25 mouse cellular contexts compared by ENCODE assay signal in the genomic region with DNA sequence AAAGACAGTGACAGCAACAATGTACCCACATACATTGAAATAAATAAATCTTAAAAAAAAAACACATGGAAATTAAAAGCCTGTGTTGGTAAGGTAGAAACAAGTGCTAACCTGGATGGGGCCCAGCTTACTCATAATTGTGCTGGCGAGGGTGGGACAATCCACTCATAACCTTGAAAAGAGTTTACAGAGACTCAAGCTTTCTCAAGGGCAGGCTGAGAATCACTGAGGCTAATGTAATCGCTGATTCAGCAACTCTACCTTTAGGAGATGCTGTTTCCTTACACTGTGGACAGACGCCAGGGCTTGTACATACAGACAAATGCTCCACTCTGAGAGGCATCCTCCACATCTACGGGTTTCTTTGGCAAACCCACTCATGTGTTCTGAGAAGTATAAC. TPM values are rescaled to one million over a fixed set of nuclear protein-coding genes. Genes with fewer than 3 reads are reported as not detected.
DNase-seq lines count a peak whose midpoint lies in the region; ATAC-seq and TF ChIP-seq lines count a peak whose summit lies in the region.
"Had no signal": no experiment of that assay in that cellular context is flagged by ENCODE, and none has a peak within 500 bp of the region (broad histone marks: within the 10 kb centered on the region; RNA-seq: fewer than 3 reads in every experiment).

No protein-coding gene starts in this region.

- no peak for ATAC-seq in liver, postnatal 0 days
- ATAC-seq: forebrain, embryonic 14.5 days; inflammation-experienced regulatory T-cells, adult 6 months had no signal

- no peak for TF ChIP-seq EP300 in liver, postnatal 0 days (IDR thresholded peaks at IDR 0.05; ENCODE audit: low read depth)

- WGBS in liver, adult 2 months, result 68% methylated on average over 4 of the region's 4 CpGs
- WGBS in liver, postnatal 0 days (ENCODE audit: insufficient replicate concordance), result 80% methylated on average over 4 of the region's 4 CpGs

- no peak overlapping the region for H3K4me3 ChIP-seq in liver, adult 2 months (ENCODE audit: insufficient read depth, low read depth, low read length)
- no peak overlapping the region for H3K4me3 ChIP-seq in liver, postnatal 0 days (ENCODE audit: low read depth, low read length)
- H3K4me3 ChIP-seq: embryonic facial prominence, embryonic 15.5 days; erythroblast, embryonic 14.5 days; forebrain, embryonic 10.5 days; heart, embryonic 10.5 days; hindbrain, embryonic 15.5 days had no signal

- peaks cover 27% of the 10 kb centered on the region; the same call in 1 of the 2 replicates for H3K79me2 ChIP-seq in liver, adult 2 months (ENCODE audit: control insufficient read depth, insufficient read depth, low read length)

- intact Hi-C loops in left cerebral cortex, postnatal 25 days (cut with DNase I), result no loop called here

- H3K36me3 ChIP-seq in liver, adult 2 months (ENCODE audit: control insufficient read depth, insufficient read depth, low read length), result peaks cover 2% of the 10 kb centered on the region; the same call in 1 of the 2 replicates
- H3K36me3 ChIP-seq in liver, postnatal 0 days (replicated peaks; ENCODE audit: insufficient read depth, low read length), result no peaks in the 10 kb centered on the region
- H3K36me3 ChIP-seq: embryonic facial prominence, embryonic 15.5 days; forebrain, embryonic 10.5 days; heart, embryonic 10.5 days; hindbrain, embryonic 15.5 days had no signal

- no peak overlapping the region for H3K9ac ChIP-seq in liver, adult 2 months (ENCODE audit: low read depth, low read length)
- no peak overlapping the region; the same call in 1 of the 2 replicates for H3K9ac ChIP-seq in liver, postnatal 0 days (replicated peaks)
- H3K9ac ChIP-seq: embryonic facial prominence, embryonic 15.5 days; hindbrain, embryonic 15.5 days had no signal

- no peak for TF ChIP-seq CTCF in liver, adult 2 months (IDR thresholded peaks at IDR 0.05; ENCODE audit: low read depth, low read length)
- TF ChIP-seq CTCF in liver, postnatal 0 days (IDR thresholded peaks at IDR 0.05; ENCODE audit: low read depth), result no peak

- H3K4me1 ChIP-seq in liver, adult 2 months (ENCODE audit: control insufficient read depth, insufficient read depth, low read length), result peaks cover 16% of the 10 kb centered on the region
- H3K4me1 ChIP-seq in liver, postnatal 0 days (ENCODE audit: insufficient read depth), result peaks cover 7% of the 10 kb centered on the region; the same call in 1 of the 2 replicates
- H3K4me1 ChIP-seq: embryonic facial prominence, embryonic 15.5 days had no signal

- no peak for TF ChIP-seq POLR2A in liver, adult 2 months (IDR thresholded peaks at IDR 0.05; ENCODE audit: extremely low read depth, insufficient read depth, low read length)

- no peaks in the 10 kb centered on the region for H3K27me3 ChIP-seq in liver, adult 2 months (ENCODE audit: control insufficient read depth, insufficient read depth, low read length)
- H3K27me3 ChIP-seq in liver, postnatal 0 days (ENCODE audit: insufficient read depth, low read length), result no peaks in the 10 kb centered on the region
- H3K27me3 ChIP-seq: embryonic facial prominence, embryonic 15.5 days; hindbrain, embryonic 15.5 days had no signal

- no peaks in the 10 kb centered on the region for H3K9me3 ChIP-seq in liver, postnatal 0 days (ENCODE audit: low read length)
- H3K9me3 ChIP-seq: embryonic facial prominence, embryonic 15.5 days; forebrain, embryonic 10.5 days; heart, embryonic 10.5 days; hindbrain, embryonic 15.5 days had no signal

- no peak overlapping the region for H3K4me2 ChIP-seq in liver, postnatal 0 days (ENCODE audit: low read depth, low read length)
- H3K4me2 ChIP-seq: embryonic facial prominence, embryonic 15.5 days; hindbrain, embryonic 15.5 days had no signal

- 0 out of 2 replicates have a peak overlapping the region, but pooled peaks have one; percentile 2 for H3K27ac ChIP-seq in liver, adult 2 months (replicated peaks; ENCODE audit: insufficient read depth, low read depth, low read length)
- H3K27ac ChIP-seq in liver, postnatal 0 days (ENCODE audit: low read depth), result no peak overlapping the region
- H3K27ac ChIP-seq: embryonic facial prominence, embryonic 15.5 days; forebrain, embryonic 10.5 days; heart, embryonic 10.5 days; hindbrain, embryonic 15.5 days had no signal

- DNase-seq in adrenal gland, adult 2 months, result peak; percentile 65
- DNase-seq in adrenal gland, adult 8-10 months, result no peak
- DNase-seq in liver, adult 2 months (ENCODE audit: extremely low read depth, low read depth, low spot score), result no peak
- no peak for DNase-seq in liver, postnatal 0 days
- DNase-seq in adrenal gland, postnatal 14 days, result peak; percentile 37
- DNase-seq in testis, postnatal 10 days (ENCODE audit: low spot score), result no peak
- DNase-seq in left cerebral cortex, postnatal 25 days (ENCODE audit: low spot score in 2 of 2), result no peak
- DNase-seq: cerebellum, adult 11 months; cerebellum, adult 8-10 months; cerebellum, postnatal 14 days; embryo, embryonic 11 days; gastrocnemius, postnatal 10 days; heart, adult 18-20 months; heart, postnatal 10 days; heart, postnatal 4 days; kidney, adult 11 months had no signal

RNA-seq across cellular contexts. Expression of a gene that starts 2.7 kb away (rescaled TPM):
- 10 to 100 TPM; 28.1 to 35.4 TPM for total RNA-seq in adrenal gland, adult 2 months (2021)
- 242 and 243 TPM in 2 replicates for polyA plus RNA-seq in adrenal gland, adult 2 months (2012; rRNA removed)
- total RNA-seq in adrenal gland, adult 8-10 months (2022), result 10 to 100 TPM; 29.4 to 48.6 (median 37.2) TPM
- 78.4 and 98.6 TPM in 2 replicates for total RNA-seq in liver, adult 2 months (2014; rRNA removed)
- polyA plus RNA-seq in liver, adult 2 months (2012; rRNA removed), result 94.9 and 120 TPM in 2 replicates
- polyA plus RNA-seq in liver, postnatal 0 days (2015; fragmentation: Nextera tagmentation; extraction: Ambion mirVana), result 35.6 and 38.4 TPM in 2 replicates
- 27.6 and 27.9 TPM in 2 replicates for total RNA-seq in adrenal gland, postnatal 14 days (2021)
- 10 to 100 TPM; 20.2 to 22.3 TPM for total RNA-seq in left cerebral cortex, postnatal 25 days (2021)

RNA-seq across cellular contexts. Expression of a gene that starts 8.7 kb away (rescaled TPM):
- total RNA-seq in adrenal gland, adult 2 months (2021), result 10 to 100 TPM; 25.9 to 26.8 TPM
- 52.0 and 52.9 TPM in 2 replicates for polyA plus RNA-seq in adrenal gland, adult 2 months (2012; rRNA removed)
- 10 to 100 TPM; 20.9 to 35.2 (median 33.6) TPM for total RNA-seq in adrenal gland, adult 8-10 months (2022)
- 2.1 and 3.4 TPM in 2 replicates for total RNA-seq in liver, adult 2 months (2014; rRNA removed)
- 5.8 and 7.6 TPM in 2 replicates for polyA plus RNA-seq in liver, adult 2 months (2012; rRNA removed)
- polyA plus RNA-seq in liver, postnatal 0 days (2015; fragmentation: Nextera tagmentation; extraction: Ambion mirVana), result 4.4 and 4.6 TPM in 2 replicates
- 20.2 and 24.7 TPM in 2 replicates for total RNA-seq in adrenal gland, postnatal 14 days (2021)
- total RNA-seq in left cerebral cortex, postnatal 25 days (2021), result 100 to 1,000 TPM; 139 TPM

RNA-seq across cellular contexts. Expression of a gene that starts 29.4 kb away (rescaled TPM):
- total RNA-seq in adrenal gland, adult 2 months (2021), result 1 to 10 TPM in 1 of 2 experiments, under 1 TPM in 1; 0.66 to 2.2 TPM
- polyA plus RNA-seq in adrenal gland, adult 2 months (2012; rRNA removed), result 2.0 and 2.5 TPM in 2 replicates
- 1 to 10 TPM; 1.7 to 5.0 (median 3.7) TPM for total RNA-seq in adrenal gland, adult 8-10 months (2022)
- total RNA-seq in liver, adult 2 months (2014; rRNA removed), result not detected in 2 replicates
- not detected in 2 replicates for polyA plus RNA-seq in liver, adult 2 months (2012; rRNA removed)
- not detected in 2 replicates for polyA plus RNA-seq in liver, postnatal 0 days (2015; fragmentation: Nextera tagmentation; extraction: Ambion mirVana)
- total RNA-seq in adrenal gland, postnatal 14 days (2021), result 1.7 and 2.2 TPM in 2 replicates
- 10 to 100 TPM; 44.2 to 50.3 TPM for total RNA-seq in left cerebral cortex, postnatal 25 days (2021)
- total RNA-seq: common myeloid progenitor, adult 5-6 weeks; heart, adult 18-20 months; heart, postnatal 10 days had no signal
- polyA plus RNA-seq: erythroblast, embryonic 14.5 days; heart, embryonic 10.5 days; heart, embryonic 14.5 days had no signal

RNA-seq across cellular contexts. Expression of a gene that starts 30.4 kb away (rescaled TPM):
- 100 to 1,000 TPM in 1 of 2 experiments, 10 to 100 TPM in 1; 87.4 to 126 TPM for total RNA-seq in adrenal gland, adult 2 months (2021)
- polyA plus RNA-seq in adrenal gland, adult 2 months (2012; rRNA removed), result 33.4 and 42.4 TPM in 2 replicates
- total RNA-seq in adrenal gland, adult 8-10 months (2022), result 100 to 1,000 TPM in 3 of 4 experiments, 10 to 100 TPM in 1; 94.1 to 133 (median 117) TPM
- total RNA-seq in liver, adult 2 months (2014; rRNA removed), result 0.20 and 0.28 TPM in 2 replicates
- 0.31 and 0.60 TPM in 2 replicates for polyA plus RNA-seq in liver, adult 2 months (2012; rRNA removed)
- 0.09 and 0.43 TPM in 2 replicates for polyA plus RNA-seq in liver, postnatal 0 days (2015; fragmentation: Nextera tagmentation; extraction: Ambion mirVana)
- 54.2 and 62.2 TPM in 2 replicates for total RNA-seq in adrenal gland, postnatal 14 days (2021)
- total RNA-seq in left cerebral cortex, postnatal 25 days (2021), result 100 to 1,000 TPM; 400 to 404 TPM

RNA-seq across cellular contexts. Expression of a gene that starts 35.5 kb away (rescaled TPM):
- total RNA-seq in adrenal gland, adult 2 months (2021), result 10 to 100 TPM; 60.6 to 66.8 TPM
- 136 and 169 TPM in 2 replicates for polyA plus RNA-seq in adrenal gland, adult 2 months (2012; rRNA removed)
- total RNA-seq in adrenal gland, adult 8-10 months (2022), result 100 to 1,000 TPM in 2 of 4 experiments, 10 to 100 TPM in 2; 68.1 to 117 (median 94.5) TPM
- total RNA-seq in liver, adult 2 months (2014; rRNA removed), result 20.5 and 21.7 TPM in 2 replicates
- 28.5 and 42.7 TPM in 2 replicates for polyA plus RNA-seq in liver, adult 2 months (2012; rRNA removed)
- polyA plus RNA-seq in liver, postnatal 0 days (2015; fragmentation: Nextera tagmentation; extraction: Ambion mirVana), result 7.5 and 8.7 TPM in 2 replicates
- total RNA-seq in adrenal gland, postnatal 14 days (2021), result 68.8 and 79.4 TPM in 2 replicates
- 100 to 1,000 TPM; 149 to 154 TPM for total RNA-seq in left cerebral cortex, postnatal 25 days (2021)

Comparison
In these comparisons a context has a peak if more than half of its experiments do, and no peak if none do; other contexts are left out.
1. DNase-seq: peak in adrenal gland, adult 2 months (single experiment) and adrenal gland, postnatal 14 days (single experiment); none in adrenal gland, adult 8-10 months (single experiment), liver, adult 2 months (single experiment), liver, postnatal 0 days (single experiment), testis, postnatal 10 days (single experiment) and left cerebral cortex, postnatal 25 days (0 of 2).
2. RNA of a gene that starts 29.4 kb away (total RNA-seq): 44.2 to 50.3 TPM in left cerebral cortex, postnatal 25 days; 1.7 to 5.0 TPM in adrenal gland, adult 8-10 months, 0.66 to 2.2 TPM in adrenal gland, adult 2 months, 1.7 to 2.2 TPM in adrenal gland, postnatal 14 days and not detected in liver, adult 2 months; every median in the first group is over 4 times any median in the second.